Comparison of ENCODE assay signal across 17 mouse cellular contexts in the genomic region with DNA sequence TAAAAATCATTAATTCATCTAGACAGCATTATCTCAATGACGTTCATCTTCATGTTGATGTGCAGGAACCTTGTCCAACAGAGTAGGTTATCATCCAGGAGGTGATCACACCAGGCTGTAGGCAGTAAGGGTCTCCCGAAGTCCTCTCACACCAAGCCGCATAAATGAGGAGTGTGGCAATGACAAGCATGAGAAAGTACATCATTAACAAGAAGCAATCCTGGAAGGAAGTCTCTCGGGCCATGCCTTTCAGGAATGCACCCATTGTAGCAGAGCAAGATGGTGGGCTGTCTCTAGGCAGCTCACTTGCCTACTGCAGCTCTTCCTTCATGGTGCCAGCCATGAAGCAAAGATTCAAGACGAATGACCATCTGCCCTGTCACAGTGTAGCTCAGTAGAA. TPM values are rescaled to one million over a fixed set of nuclear protein-coding genes. Genes with fewer than 3 reads are reported as not detected.
DNase-seq lines count a peak whose midpoint lies in the region; ATAC-seq and TF ChIP-seq lines count a peak whose summit lies in the region.
"Had no signal": no experiment of that assay in that cellular context is flagged by ENCODE, and none has a peak within 500 bp of the region (broad histone marks: within the 10 kb centered on the region; RNA-seq: fewer than 3 reads in every experiment).

No protein-coding gene starts in this region.

- peaks cover 21% of the 10 kb centered on the region; the same call in 1 of the 2 replicates for H3K4me1 ChIP-seq in kidney, adult 2 months (ENCODE audit: control insufficient read depth, insufficient read depth, low read length)
- H3K4me1 ChIP-seq in kidney, embryonic 16.5 days (ENCODE audit: insufficient read depth, low read length), result 0 out of 2 replicates have a peak, but pooled peaks cover 4% of the 10 kb centered on the region
- H3K4me1 ChIP-seq in stomach, embryonic 16.5 days (ENCODE audit: control insufficient read depth, insufficient read depth, low read length), result no peaks in the 10 kb centered on the region
- no peaks in the 10 kb centered on the region for H3K4me1 ChIP-seq in stomach, postnatal 0 days (replicated peaks; ENCODE audit: control insufficient read depth, insufficient read depth)
- H3K4me1 ChIP-seq: embryonic facial prominence, embryonic 10.5 days; forebrain, embryonic 13.5 days; heart, embryonic 12.5 days; hindbrain, embryonic 10.5 days had no signal

- no peaks in the 10 kb centered on the region for H3K36me3 ChIP-seq in kidney, adult 2 months (ENCODE audit: control insufficient read depth, insufficient read depth, low read length)
- H3K36me3 ChIP-seq in kidney, embryonic 16.5 days (ENCODE audit: insufficient read depth, low read length), result no peaks in the 10 kb centered on the region
- H3K36me3 ChIP-seq in stomach, embryonic 16.5 days (ENCODE audit: control insufficient read depth, insufficient read depth, low read length), result no peaks in the 10 kb centered on the region
- no peaks in the 10 kb centered on the region for H3K36me3 ChIP-seq in stomach, postnatal 0 days (ENCODE audit: control insufficient read depth, insufficient read depth, low read length)
- H3K36me3 ChIP-seq: embryonic facial prominence, embryonic 10.5 days; heart, embryonic 12.5 days; hindbrain, embryonic 10.5 days had no signal

- 32% methylated on average over 5 of the region's 5 CpGs for WGBS in kidney, adult 2 months
- WGBS in kidney, embryonic 16.5 days, result 61% methylated on average over 5 of the region's 5 CpGs
- WGBS in stomach, embryonic 16.5 days, result 84% methylated on average over 5 of the region's 5 CpGs
- 85% methylated on average over 5 of the region's 5 CpGs for WGBS in stomach, postnatal 0 days

- ATAC-seq in kidney, embryonic 16.5 days (ENCODE audit: low FRiP score, low TSS enrichment), result peak; percentile 75
- ATAC-seq in stomach, embryonic 16.5 days (ENCODE audit: insufficient read depth, low FRiP score), result no peak
- no peak for ATAC-seq in stomach, postnatal 0 days (ENCODE audit: low FRiP score, low TSS enrichment)
- ATAC-seq: activated CD4-positive, CD25-positive, alpha-beta regulatory T cell, adult 4 months; forebrain, embryonic 13.5 days had no signal

- no peaks in the 10 kb centered on the region for H3K27me3 ChIP-seq in kidney, adult 2 months (replicated peaks; ENCODE audit: control insufficient read depth, insufficient read depth, low read length)
- no peaks in the 10 kb centered on the region for H3K27me3 ChIP-seq in kidney, embryonic 16.5 days (ENCODE audit: insufficient read depth, low read length)
- H3K27me3 ChIP-seq in stomach, embryonic 16.5 days (ENCODE audit: control insufficient read depth, insufficient read depth, low read length), result no peaks in the 10 kb centered on the region
- H3K27me3 ChIP-seq in stomach, postnatal 0 days (ENCODE audit: control insufficient read depth, insufficient read depth, low read length), result no peaks in the 10 kb centered on the region
- H3K27me3 ChIP-seq: forebrain, embryonic 13.5 days; heart, embryonic 12.5 days had no signal

- DNase-seq in kidney, adult 2 months, result peak; percentile 49
- DNase-seq in kidney, adult 18-20 months, result no peak
- no peak for DNase-seq in kidney, adult 11 months
- DNase-seq in stomach, postnatal 0 days (ENCODE audit: low spot score), result no peak
- DNase-seq in adrenal gland, adult 2 months, result no peak
- DNase-seq: adrenal gland, postnatal 25 days; cerebellum, adult 2 months; cerebellum, postnatal 10 days; gastrocnemius, adult 2 months; gastrocnemius, postnatal 25 days had no signal

- 0 out of 2 replicates have a peak, but pooled peaks cover 3% of the 10 kb centered on the region for H3K9me3 ChIP-seq in kidney, embryonic 16.5 days (ENCODE audit: low read length)
- no peaks in the 10 kb centered on the region for H3K9me3 ChIP-seq in stomach, embryonic 16.5 days (replicated peaks; ENCODE audit: control insufficient read depth, low read length)
- H3K9me3 ChIP-seq in stomach, postnatal 0 days (ENCODE audit: control insufficient read depth, low read length), result no peaks in the 10 kb centered on the region
- H3K9me3 ChIP-seq: embryonic facial prominence, embryonic 10.5 days; forebrain, embryonic 13.5 days; heart, embryonic 12.5 days had no signal

- TF ChIP-seq EP300 in stomach, postnatal 0 days (optimal IDR thresholded peaks at IDR 0.05), result no peak

- peak overlapping the region; percentile 56; the same call in 1 of the 2 replicates for H3K27ac ChIP-seq in kidney, adult 2 months (ENCODE audit: insufficient read depth, low read depth, low read length)
- H3K27ac ChIP-seq in kidney, embryonic 16.5 days (ENCODE audit: low read length), result peak overlapping the region; percentile 90
- H3K27ac ChIP-seq in stomach, embryonic 16.5 days (ENCODE audit: low read length), result peak overlapping the region; percentile 55; the same call in 1 of the 2 replicates
- H3K27ac ChIP-seq in stomach, postnatal 0 days (replicated peaks), result no peak overlapping the region
- H3K27ac ChIP-seq: embryonic facial prominence, embryonic 10.5 days; forebrain, embryonic 13.5 days; gastrocnemius, adult 2 months; hindbrain, embryonic 10.5 days had no signal

- 0 out of 2 replicates have a peak overlapping the region, but pooled peaks have one; percentile 21 for H3K4me2 ChIP-seq in kidney, embryonic 16.5 days (replicated peaks; ENCODE audit: low read depth, low read length)
- H3K4me2 ChIP-seq in stomach, embryonic 16.5 days (ENCODE audit: low read depth, low read length), result no peak overlapping the region
- H3K4me2 ChIP-seq in stomach, postnatal 0 days (replicated peaks; ENCODE audit: low read depth), result no peak overlapping the region
- H3K4me2 ChIP-seq: forebrain, embryonic 13.5 days; heart, embryonic 12.5 days had no signal

- H3K4me3 ChIP-seq in kidney, adult 2 months (ENCODE audit: insufficient read depth, low read depth, low read length), result no peak overlapping the region
- no peak overlapping the region for H3K4me3 ChIP-seq in kidney, embryonic 16.5 days (ENCODE audit: low read length)
- no peak overlapping the region for H3K4me3 ChIP-seq in stomach, embryonic 16.5 days (replicated peaks; ENCODE audit: low read length)
- no peak overlapping the region for H3K4me3 ChIP-seq in stomach, postnatal 0 days (ENCODE audit: low read depth, low read length)
- H3K4me3 ChIP-seq: embryonic facial prominence, embryonic 10.5 days; forebrain, embryonic 13.5 days; gastrocnemius, adult 2 months; heart, embryonic 12.5 days; hindbrain, embryonic 10.5 days had no signal

- no peak for TF ChIP-seq CTCF in kidney, adult 2 months (conservative IDR thresholded peaks at IDR 0.05; ENCODE audit: insufficient read depth, insufficient read length, low read depth, low read length)
- no peak for TF ChIP-seq CTCF in stomach, postnatal 0 days (IDR thresholded peaks at IDR 0.05; ENCODE audit: low read depth)

- TF ChIP-seq POLR2A in kidney, adult 2 months (IDR thresholded peaks at IDR 0.05; ENCODE audit: low read depth, low read length), result no peak

- no peak overlapping the region for H3K9ac ChIP-seq in kidney, embryonic 16.5 days (replicated peaks; ENCODE audit: low read length)
- H3K9ac ChIP-seq in stomach, embryonic 16.5 days (ENCODE audit: low read length), result no peak overlapping the region
- H3K9ac ChIP-seq in stomach, postnatal 0 days (ENCODE audit: low read length), result no peak overlapping the region
- H3K9ac ChIP-seq: forebrain, embryonic 13.5 days; heart, embryonic 12.5 days had no signal

RNA-seq across cellular contexts. Expression of a gene that starts 10.4 kb away (rescaled TPM):
- 15.4 and 27.5 TPM in 2 replicates for polyA plus RNA-seq in kidney, adult 2 months (2012; rRNA removed)
- 7.2 and 10.1 TPM in 2 replicates for polyA plus RNA-seq in kidney, embryonic 16.5 days (2015; fragmentation: Nextera tagmentation; extraction: Ambion mirVana)
- 29.3 and 34.3 TPM in 2 replicates for polyA plus RNA-seq in stomach, embryonic 16.5 days (2015; fragmentation: Nextera tagmentation; extraction: Ambion mirVana)
- 45.9 and 65.4 TPM in 2 replicates for polyA plus RNA-seq in stomach, postnatal 0 days (2015; fragmentation: Nextera tagmentation; extraction: Ambion mirVana)
- 10 to 100 TPM in 1 of 2 experiments, 1 to 10 TPM in 1; 8.3 to 11.6 TPM for total RNA-seq in adrenal gland, adult 2 months (2021)
- 17.8 and 19.1 TPM in 2 replicates for polyA plus RNA-seq in adrenal gland, adult 2 months (2012; rRNA removed)

RNA-seq across cellular contexts. Expression of a gene that starts 25.8 kb away (rescaled TPM):
- 6.6 and 8.1 TPM in 2 replicates for polyA plus RNA-seq in kidney, adult 2 months (2012; rRNA removed)
- polyA plus RNA-seq in kidney, embryonic 16.5 days (2015; fragmentation: Nextera tagmentation; extraction: Ambion mirVana), result 2.7 and 4.4 TPM in 2 replicates
- polyA plus RNA-seq in stomach, embryonic 16.5 days (2015; fragmentation: Nextera tagmentation; extraction: Ambion mirVana), result 1.2 and 1.4 TPM in 2 replicates
- polyA plus RNA-seq in stomach, postnatal 0 days (2015; fragmentation: Nextera tagmentation; extraction: Ambion mirVana), result 0.70 and 0.76 TPM in 2 replicates
- under 1 TPM; 0.35 to 0.58 TPM for total RNA-seq in adrenal gland, adult 2 months (2021)
- polyA plus RNA-seq in adrenal gland, adult 2 months (2012; rRNA removed), result 1.1 and 2.4 TPM in 2 replicates

RNA-seq across cellular contexts. Expression of a gene that starts 33.7 kb away (rescaled TPM):
- 108 and 114 TPM in 2 replicates for polyA plus RNA-seq in kidney, adult 2 months (2012; rRNA removed)
- polyA plus RNA-seq in kidney, embryonic 16.5 days (2015; fragmentation: Nextera tagmentation; extraction: Ambion mirVana), result 106 and 110 TPM in 2 replicates
- 114 and 128 TPM in 2 replicates for polyA plus RNA-seq in stomach, embryonic 16.5 days (2015; fragmentation: Nextera tagmentation; extraction: Ambion mirVana)
- polyA plus RNA-seq in stomach, postnatal 0 days (2015; fragmentation: Nextera tagmentation; extraction: Ambion mirVana), result 81.9 and 82.0 TPM in 2 replicates
- total RNA-seq in adrenal gland, adult 2 months (2021), result 100 to 1,000 TPM; 127 to 147 TPM
- polyA plus RNA-seq in adrenal gland, adult 2 months (2012; rRNA removed), result 82.2 and 108 TPM in 2 replicates

RNA-seq across cellular contexts. Expression of a gene that starts 35.2 kb away (rescaled TPM):
- 9.2 and 11.9 TPM in 2 replicates for polyA plus RNA-seq in kidney, adult 2 months (2012; rRNA removed)
- 47.8 and 53.8 TPM in 2 replicates for polyA plus RNA-seq in kidney, embryonic 16.5 days (2015; fragmentation: Nextera tagmentation; extraction: Ambion mirVana)
- 71.3 and 77.0 TPM in 2 replicates for polyA plus RNA-seq in stomach, embryonic 16.5 days (2015; fragmentation: Nextera tagmentation; extraction: Ambion mirVana)
- 25.3 and 29.7 TPM in 2 replicates for polyA plus RNA-seq in stomach, postnatal 0 days (2015; fragmentation: Nextera tagmentation; extraction: Ambion mirVana)
- 10 to 100 TPM; 16.0 to 25.8 TPM for total RNA-seq in adrenal gland, adult 2 months (2021)
- polyA plus RNA-seq in adrenal gland, adult 2 months (2012; rRNA removed), result 41.3 and 44.9 TPM in 2 replicates
- polyA plus RNA-seq: activated CD4-positive, CD25-positive, alpha-beta regulatory T cell, adult 4 months had no signal

RNA-seq across cellular contexts. Expression of a gene that starts 40.9 kb away (rescaled TPM):
- 101 and 132 TPM in 2 replicates for polyA plus RNA-seq in kidney, adult 2 months (2012; rRNA removed)
- polyA plus RNA-seq in kidney, embryonic 16.5 days (2015; fragmentation: Nextera tagmentation; extraction: Ambion mirVana), result 115 and 125 TPM in 2 replicates
- 68.6 and 79.4 TPM in 2 replicates for polyA plus RNA-seq in stomach, embryonic 16.5 days (2015; fragmentation: Nextera tagmentation; extraction: Ambion mirVana)
- polyA plus RNA-seq in stomach, postnatal 0 days (2015; fragmentation: Nextera tagmentation; extraction: Ambion mirVana), result 27.8 and 32.9 TPM in 2 replicates
- 10 to 100 TPM; 53.6 to 75.7 TPM for total RNA-seq in adrenal gland, adult 2 months (2021)
- 203 and 219 TPM in 2 replicates for polyA plus RNA-seq in adrenal gland, adult 2 months (2012; rRNA removed)
